Mouse (Mus musculus) MEL (cell line): ENCODE data around the gene Gm10320.

Source experiments
- CTCF ChIP-seq, 3 experiments: IDR thresholded peaks in 2 of 3; conservative IDR thresholded peaks in 1 of 3; 2 replicates each; pipeline ENCODE4 v1.5.1; 2011 to 2012; ENCODE audit warnings: low read length in 3 of 3, low read depth in 2 of 3, mild to moderate bottlenecking in 2 of 3, improper control_type of control experiment in 1 of 3, inconsistent platforms in 1 of 3, mixed read lengths in 1 of 3, moderate library complexity in 1 of 3; ENCODE audit not compliant: control insufficient read depth in 1 of 3, insufficient read depth in 1 of 3, poor library complexity in 1 of 3, severe bottlenecking in 1 of 3
- GATA1 ChIP-seq: IDR thresholded peaks from 2 replicates; pipeline ENCODE4 v1.6.1; 2011; ENCODE audit warnings: low read depth, low read length, improper control_type of control experiment
- HCFC1 ChIP-seq: IDR thresholded peaks from 2 replicates; pipeline ENCODE4 v1.6.1; 2012; ENCODE audit warnings: low read depth, mild to moderate bottlenecking, inconsistent platforms, low read length, improper control_type of control experiment, moderate library complexity
- MAFK ChIP-seq: IDR thresholded peaks from 2 replicates; pipeline ENCODE4 v1.6.1; 2011; ENCODE audit warnings: low read depth, mild to moderate bottlenecking, low read length, improper control_type of control experiment, borderline replicate concordance
- MAX ChIP-seq: IDR thresholded peaks from 2 replicates; pipeline ENCODE4 v1.6.1; 2011; ENCODE audit warnings: low read length, improper control_type of control experiment
- MEF2A ChIP-seq: IDR thresholded peaks from 2 replicates; pipeline ENCODE4 v1.6.1; 2014; ENCODE audit warnings: low read depth, mild to moderate bottlenecking, inconsistent platforms, low read length, improper control_type of control experiment; ENCODE audit not compliant: poor library complexity, insufficient replicate concordance, severe bottlenecking; ENCODE audit errors: extremely low read depth
- MYC ChIP-seq: IDR thresholded peaks from 2 replicates; pipeline ENCODE4 v1.6.1; 2011; ENCODE audit warnings: low read depth, mild to moderate bottlenecking, low read length, improper control_type of control experiment, moderate library complexity
- POLR2A ChIP-seq, 2 experiments: IDR thresholded peaks; 2 replicates each; pipeline ENCODE4 v1.6.1; 2011 to 2012; ENCODE audit warnings: low read length in 2 of 2, mild to moderate bottlenecking in 2 of 2, control low read depth in 1 of 2, improper control_type of control experiment in 1 of 2, low read depth in 1 of 2, moderate library complexity in 1 of 2; ENCODE audit not compliant: control insufficient read depth in 1 of 2, insufficient read depth in 1 of 2, poor library complexity in 1 of 2
- TAL1 ChIP-seq: IDR thresholded peaks from 2 replicates; pipeline ENCODE4 v1.6.1; 2012; ENCODE audit warnings: mild to moderate bottlenecking, inconsistent platforms, low read length, moderate library complexity, mixed read lengths
- TCF12 ChIP-seq: IDR thresholded peaks from 2 replicates; pipeline ENCODE4 v1.6.1; 2014; ENCODE audit warnings: low read depth, mild to moderate bottlenecking, inconsistent platforms, low read length, improper control_type of control experiment, moderate library complexity
- UBTF ChIP-seq: IDR thresholded peaks from 2 replicates; pipeline ENCODE4 v1.6.1; 2012; ENCODE audit warnings: low read depth, mild to moderate bottlenecking, inconsistent platforms, low read length, improper control_type of control experiment, moderate library complexity, borderline replicate concordance; ENCODE audit not compliant: insufficient read depth
- USF1 ChIP-seq: IDR thresholded peaks from 2 replicates; pipeline ENCODE4 v1.6.1; 2014; ENCODE audit warnings: low read depth, mild to moderate bottlenecking, inconsistent platforms, low read length, improper control_type of control experiment, moderate library complexity
- ZMIZ1 ChIP-seq: IDR thresholded peaks from 2 replicates; pipeline ENCODE4 v1.6.1; 2012; ENCODE audit warnings: low read depth, mild to moderate bottlenecking, inconsistent platforms, low read length, improper control_type of control experiment, moderate library complexity

DNA sequence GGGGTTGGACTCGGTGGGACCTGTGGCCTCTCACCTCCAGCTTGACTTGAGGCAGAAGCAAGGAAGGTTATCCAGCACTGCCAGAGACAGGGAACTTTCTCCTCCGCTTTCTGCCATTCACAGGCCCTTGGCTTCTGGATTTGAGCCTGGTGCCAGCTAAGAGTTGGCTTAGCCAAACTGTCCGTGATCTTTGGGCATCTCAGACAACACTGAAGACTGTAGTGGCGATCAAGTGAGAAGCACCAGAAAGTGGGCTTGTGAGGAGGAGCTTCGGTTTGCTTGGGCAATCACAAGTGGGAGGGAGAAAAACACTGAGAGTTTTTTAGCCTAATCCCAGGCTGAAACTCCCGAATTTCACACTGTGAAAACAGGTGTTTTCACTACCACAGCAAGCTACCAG is 14.2 kb upstream of the Gm10320 start:
- TF ChIP-seq MAX = no peak
- no peak for TF ChIP-seq POLR2A (IDR thresholded peaks at IDR 0.05; ENCODE audit: control insufficient read depth in 1 of 2, insufficient read depth in 1 of 2, low read depth in 1 of 2, low read length in 2 of 2, poor library complexity in 1 of 2)
- TF ChIP-seq CTCF (IDR thresholded peaks at IDR 0.05 in 2 of 3, conservative IDR thresholded peaks at IDR 0.05 in 1 of 3; ENCODE audit: control insufficient read depth in 1 of 3, insufficient read depth in 1 of 3, low read depth in 2 of 3, low read length in 3 of 3, poor library complexity in 1 of 3, severe bottlenecking in 1 of 3) = no peak
- no peak for TF ChIP-seq USF1
- no peak for TF ChIP-seq HCFC1
- no peak for TF ChIP-seq MYC
- no peak for TF ChIP-seq GATA1
- no peak for TF ChIP-seq MEF2A
- no peak for TF ChIP-seq MAFK
- no peak for TF ChIP-seq ZMIZ1
- TF ChIP-seq TCF12 = no peak
- TF ChIP-seq UBTF = no peak
- TF ChIP-seq TAL1 = no peak
